Mouse (Mus musculus) urinary bladder, postnatal 25 days (tissue): ENCODE results near the gene Shkbp1.

Source experiments
- DNase-seq: peaks from one replicate; pipeline ENCODE4 v3.0.0; 2022; ENCODE audit warnings: low spot score

Shkbp1 gene

GRCm38 (mm10) chr7:27366082-27366844 lies 10.4 kb upstream of the Shkbp1 start:
- no peak for DNase-seq

- DNase-seq: no peak
Observed at GRCm38 (mm10) chr7:27364379-27364778, 8.6 kb upstream of the Shkbp1 start.

GRCm38 (mm10) chr7:27361283-27361946 lies 5.6 kb upstream of the Shkbp1 start:
- DNase-seq: peak; percentile 98

GRCm38 (mm10) chr7:27360749-27361148 lies 4.9 kb upstream of the Shkbp1 start:
- no peak for DNase-seq

- no peak for DNase-seq
Observed at GRCm38 (mm10) chr7:27359706-27360358, 4.0 kb upstream of the Shkbp1 start.

- DNase-seq: no peak
Observed at GRCm38 (mm10) chr7:27359162-27359561, 3.3 kb upstream of the Shkbp1 start.

GRCm38 (mm10) chr7:27357595-27357978 lies 1.8 kb upstream of the Shkbp1 start:
- DNase-seq: no peak

- peak; percentile 43 for DNase-seq
Observed at GRCm38 (mm10) chr7:27356861-27357594, 1.2 kb upstream of the Shkbp1 start, which contains the start of gene Gm20479. TSS of gene Gm20479 (minus strand) at chr7:27357419.

GRCm38 (mm10) chr7:27356248-27356647 lies 429 bp upstream of the Shkbp1 start:
- no peak for DNase-seq

- no peak for DNase-seq
Observed at GRCm38 (mm10) chr7:27355261-27355660, 558 bp downstream of the Shkbp1 start.

- DNase-seq: no peak
Observed at GRCm38 (mm10) chr7:27354783-27355182, 1.0 kb downstream of the Shkbp1 start.

GRCm38 (mm10) chr7:27354144-27354543 lies 1.7 kb downstream of the Shkbp1 start:
- DNase-seq: no peak

- no peak for DNase-seq
Observed at GRCm38 (mm10) chr7:27345444-27345843, 10.4 kb downstream of the Shkbp1 start.

GRCm38 (mm10) chr7:27342595-27342994 lies 13.2 kb downstream of the Shkbp1 start:
- DNase-seq: no peak

GRCm38 (mm10) chr7:27339519-27339918 lies 16.3 kb downstream of the Shkbp1 start:
- no peak for DNase-seq

GRCm38 (mm10) chr7:27339114-27339513 lies 16.7 kb downstream of the Shkbp1 start:
- no peak for DNase-seq

GRCm38 (mm10) chr7:27337175-27337853 lies 18.5 kb downstream of the Shkbp1 start, which contains the start of gene Ltbp4:
TSS of gene Ltbp4 (minus strand) at chr7:27337692.
- DNase-seq: peak; percentile 24

GRCm38 (mm10) chr7:27335928-27336823 lies 19.6 kb downstream of the Shkbp1 start:
- peak; percentile 92 for DNase-seq

GRCm38 (mm10) chr7:27335011-27335720 lies 20.7 kb downstream of the Shkbp1 start:
- no peak for DNase-seq

GRCm38 (mm10) chr7:27334405-27334911 lies 21.4 kb downstream of the Shkbp1 start:
- DNase-seq: peak; percentile 19
